Mouse (Mus musculus): ENCODE data around the gene Phldb1. TPM values are rescaled to one million over a fixed set of nuclear protein-coding genes. Genes with fewer than 3 reads are reported as not detected.

Gene Phldb1
- polyA plus RNA-seq, 1 experiment: 151 TPM

DNA sequence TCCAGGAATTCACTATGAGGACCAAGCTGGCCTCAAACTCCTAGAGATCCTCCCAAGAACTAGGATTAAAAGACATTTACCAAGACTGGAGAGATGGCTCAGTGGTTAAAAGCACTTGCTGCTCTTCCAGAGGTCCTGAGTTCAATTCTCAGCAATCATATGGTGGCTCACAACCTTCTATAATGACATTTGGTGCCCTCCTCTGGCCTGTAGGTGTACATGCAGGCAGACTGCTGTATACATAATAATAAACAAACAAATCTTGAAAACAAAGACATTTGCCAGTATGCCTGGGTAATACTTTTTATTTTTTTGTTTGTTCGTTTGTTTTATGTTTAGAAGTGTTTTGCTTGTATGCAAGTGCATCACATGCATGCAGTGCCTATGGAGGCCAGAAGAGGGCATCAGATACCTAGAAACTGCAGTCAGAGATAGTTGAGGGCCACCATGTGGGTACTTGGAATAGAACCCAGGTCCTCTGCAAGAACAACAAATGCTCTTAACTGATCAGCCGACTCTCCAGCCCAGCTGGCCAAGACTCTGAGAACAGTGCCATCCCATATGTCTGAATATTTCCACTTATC is 56.6 kb downstream of the Phldb1 start:
- DNase-seq (ENCODE audit: low read depth): no peak
- TF ChIP-seq CTCF (IDR thresholded peaks at IDR 0.05; ENCODE audit: borderline replicate concordance, extremely low read depth, insufficient read depth, insufficient read length) (peak; percentile 17; the same call in 1 of the 2 replicates), POLR2A (IDR thresholded peaks at IDR 0.05; ENCODE audit: borderline replicate concordance, extremely low read depth, insufficient read depth, insufficient read length, poor library complexity, severe bottlenecking) (no peak)

DNA sequence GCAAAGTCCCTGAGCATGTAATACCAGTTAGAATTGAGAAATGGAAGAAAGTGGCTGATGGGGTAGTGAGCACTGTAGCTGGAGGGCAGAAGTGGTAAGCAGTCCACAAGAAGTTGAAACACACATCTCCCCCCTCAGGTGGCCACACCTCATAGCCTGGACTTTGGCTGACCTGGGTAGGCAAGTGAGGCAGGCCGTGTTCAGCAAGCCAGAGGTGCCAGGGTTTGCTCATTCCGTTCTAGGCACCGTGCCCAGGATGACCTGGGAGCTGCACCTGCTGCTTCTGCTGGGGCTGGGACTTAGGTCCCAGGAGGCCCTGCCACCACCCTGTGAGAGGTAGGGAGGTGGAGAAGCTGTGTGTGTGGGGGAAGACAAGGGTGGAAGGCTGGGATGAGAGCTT is 62.0 kb downstream of the Phldb1 start, which contains the start of gene Treh:
Gene Treh, plus strand, starts transcription at position 229 of the 400 bp plus-strand sequence.
- DNase-seq (ENCODE audit: low read depth): no peak

DNA sequence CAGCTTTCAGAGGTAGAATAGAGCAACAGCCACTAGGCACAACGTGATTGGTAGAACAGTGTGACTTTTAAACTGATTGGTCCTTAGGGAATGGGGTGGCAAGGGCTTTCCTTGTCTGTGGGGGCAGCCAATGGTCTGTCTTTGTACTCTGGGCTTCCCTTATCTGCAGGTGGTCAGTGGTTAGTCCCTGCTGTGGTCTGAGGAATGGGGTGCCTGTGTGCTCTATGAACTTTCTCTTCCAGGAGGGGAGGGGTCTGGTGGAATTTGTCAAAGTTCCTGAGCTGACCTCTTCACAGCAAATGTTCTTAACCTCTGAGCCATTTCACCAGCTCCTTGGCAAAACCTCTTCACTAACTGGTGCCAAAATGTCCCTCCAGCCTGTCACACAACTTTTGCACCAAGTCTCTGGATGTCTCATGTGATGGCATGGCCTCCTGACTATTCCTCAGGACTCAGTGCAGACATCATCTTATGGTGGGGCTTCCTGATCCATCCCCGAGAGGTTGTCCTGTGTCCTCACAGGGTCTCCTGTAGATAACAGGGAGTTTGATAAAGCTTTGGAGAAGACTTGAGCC is 62.6 kb downstream of the Phldb1 start:
- no peak for DNase-seq (ENCODE audit: low read depth)
- TF ChIP-seq POLR2A (IDR thresholded peaks at IDR 0.05; ENCODE audit: borderline replicate concordance, extremely low read depth, insufficient read depth, insufficient read length, poor library complexity, severe bottlenecking): no peak
- no peak for TF ChIP-seq CTCF (IDR thresholded peaks at IDR 0.05; ENCODE audit: borderline replicate concordance, extremely low read depth, insufficient read depth, insufficient read length)

More for the DNA sequence above, 62.0 kb downstream of the Phldb1 start, which contains the start of gene Treh:
- no peak for TF ChIP-seq CTCF (IDR thresholded peaks at IDR 0.05; ENCODE audit: borderline replicate concordance, extremely low read depth, insufficient read depth, insufficient read length)
- TF ChIP-seq POLR2A (IDR thresholded peaks at IDR 0.05; ENCODE audit: borderline replicate concordance, extremely low read depth, insufficient read depth, insufficient read length, poor library complexity, severe bottlenecking): no peak

- TF ChIP-seq POLR2A (IDR thresholded peaks at IDR 0.05; ENCODE audit: borderline replicate concordance, extremely low read depth, insufficient read depth, insufficient read length, poor library complexity, severe bottlenecking) (no peak), CTCF (IDR thresholded peaks at IDR 0.05; ENCODE audit: borderline replicate concordance, extremely low read depth, insufficient read depth, insufficient read length) (no peak)
- DNase-seq (ENCODE audit: low read depth): no peak
These were observed 63.6 kb downstream of the Phldb1 start for GRCm38 (mm10) chr9:44671416-44671815.

- no peak for DNase-seq (ENCODE audit: low read depth)
- TF ChIP-seq POLR2A (IDR thresholded peaks at IDR 0.05; ENCODE audit: borderline replicate concordance, extremely low read depth, insufficient read depth, insufficient read length, poor library complexity, severe bottlenecking) (no peak), CTCF (IDR thresholded peaks at IDR 0.05; ENCODE audit: borderline replicate concordance, extremely low read depth, insufficient read depth, insufficient read length) (no peak)
These were observed 71.3 kb downstream of the Phldb1 start for GRCm38 (mm10) chr9:44663706-44664105.

GRCm38 (mm10) chr9:44655098-44656066 is 79.6 kb downstream of the Phldb1 start:
- peak; percentile 88 for DNase-seq (ENCODE audit: low read depth)
- TF ChIP-seq CTCF (IDR thresholded peaks at IDR 0.05; ENCODE audit: borderline replicate concordance, extremely low read depth, insufficient read depth, insufficient read length): peak; percentile 84
- TF ChIP-seq POLR2A (IDR thresholded peaks at IDR 0.05; ENCODE audit: borderline replicate concordance, extremely low read depth, insufficient read depth, insufficient read length, poor library complexity, severe bottlenecking): no peak

DNA sequence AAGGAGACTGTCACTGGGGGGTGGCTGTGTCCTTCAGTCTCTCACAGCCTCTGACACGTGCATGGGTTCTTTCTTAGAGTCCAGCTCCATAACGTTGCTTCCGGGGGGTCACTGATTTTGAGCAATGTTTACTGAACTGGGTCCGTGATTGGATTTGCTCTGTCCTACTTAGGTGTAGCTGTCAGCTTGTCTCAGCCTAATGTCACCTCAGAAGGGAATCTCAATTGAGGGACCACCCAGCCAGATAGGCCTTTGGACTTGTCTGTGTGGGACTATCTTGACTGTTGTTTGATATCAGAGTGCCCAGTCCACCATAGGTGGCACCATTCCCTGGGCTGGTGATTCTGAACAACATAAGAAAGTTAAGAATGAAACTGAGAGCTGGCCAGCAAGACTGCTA is 81.1 kb downstream of the Phldb1 start:
- DNase-seq (ENCODE audit: low read depth): no peak
- TF ChIP-seq POLR2A (IDR thresholded peaks at IDR 0.05; ENCODE audit: borderline replicate concordance, extremely low read depth, insufficient read depth, insufficient read length, poor library complexity, severe bottlenecking): no peak
- TF ChIP-seq CTCF (IDR thresholded peaks at IDR 0.05; ENCODE audit: borderline replicate concordance, extremely low read depth, insufficient read depth, insufficient read length): no peak

GRCm38 (mm10) chr9:44652027-44652426 is 83.0 kb downstream of the Phldb1 start:
- TF ChIP-seq POLR2A (IDR thresholded peaks at IDR 0.05; ENCODE audit: borderline replicate concordance, extremely low read depth, insufficient read depth, insufficient read length, poor library complexity, severe bottlenecking): no peak
- TF ChIP-seq CTCF (IDR thresholded peaks at IDR 0.05; ENCODE audit: borderline replicate concordance, extremely low read depth, insufficient read depth, insufficient read length): peak; percentile 92

GRCm38 (mm10) chr9:44648881-44649281 is 86.1 kb downstream of the Phldb1 start:
- TF ChIP-seq CTCF (IDR thresholded peaks at IDR 0.05; ENCODE audit: borderline replicate concordance, extremely low read depth, insufficient read depth, insufficient read length): no peak
- TF ChIP-seq POLR2A (IDR thresholded peaks at IDR 0.05; ENCODE audit: borderline replicate concordance, extremely low read depth, insufficient read depth, insufficient read length, poor library complexity, severe bottlenecking): no peak
- no peak for DNase-seq (ENCODE audit: low read depth)

More at GRCm38 (mm10) chr9:44652027-44652426, 83.0 kb downstream of the Phldb1 start:
- peak; percentile 69 for DNase-seq (ENCODE audit: low read depth)

GRCm38 (mm10) chr9:44647656-44648055 is 87.3 kb downstream of the Phldb1 start:
- TF ChIP-seq CTCF (IDR thresholded peaks at IDR 0.05; ENCODE audit: borderline replicate concordance, extremely low read depth, insufficient read depth, insufficient read length) (no peak), POLR2A (IDR thresholded peaks at IDR 0.05; ENCODE audit: borderline replicate concordance, extremely low read depth, insufficient read depth, insufficient read length, poor library complexity, severe bottlenecking) (no peak)
- no peak for DNase-seq (ENCODE audit: low read depth)

DNA sequence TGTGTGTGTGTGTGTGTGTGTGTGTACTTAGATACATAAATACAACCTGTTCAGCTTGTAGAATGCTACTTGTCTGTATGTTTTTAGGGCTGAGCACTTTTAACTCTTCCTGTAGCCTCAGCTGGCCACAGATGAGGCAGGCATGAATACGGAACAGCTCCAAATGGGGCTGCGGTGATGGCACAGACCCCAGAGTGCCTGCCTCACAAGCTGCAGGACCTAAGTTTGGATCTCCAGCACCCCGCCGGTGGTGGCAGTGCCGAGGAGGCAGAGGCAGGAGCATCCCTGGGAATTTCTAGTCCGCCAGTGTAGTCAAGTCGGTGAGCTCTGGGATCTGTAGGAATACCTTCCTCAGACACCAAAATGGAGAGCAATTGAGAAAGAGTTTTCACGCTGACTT is 88.0 kb downstream of the Phldb1 start:
- no peak for DNase-seq (ENCODE audit: low read depth)
- TF ChIP-seq POLR2A (IDR thresholded peaks at IDR 0.05; ENCODE audit: borderline replicate concordance, extremely low read depth, insufficient read depth, insufficient read length, poor library complexity, severe bottlenecking): no peak
- TF ChIP-seq CTCF (IDR thresholded peaks at IDR 0.05; ENCODE audit: borderline replicate concordance, extremely low read depth, insufficient read depth, insufficient read length): no peak
